Mouse (Mus musculus): ENCODE data around the gene Fancg.
"Not testable (repeated sequence)": the region's sequence is repeated elsewhere in the genome, so short reads cannot be mapped to it uniquely, and the experiment has no call there.

Gene Fancg

GRCm38 (mm10) chr4:42999451-43000140 lies 10.7 kb downstream of the Fancg start:
- peak; percentile 79 for DNase-seq (ENCODE audit: low read depth)

GRCm38 (mm10) chr4:42998022-42998421 lies 12.3 kb downstream of the Fancg start:
- DNase-seq (ENCODE audit: low read depth): no peak

GRCm38 (mm10) chr4:42988296-42988695 lies 22.0 kb downstream of the Fancg start:
- no peak for DNase-seq (ENCODE audit: low read depth)

- not testable (repeated sequence) for DNase-seq (ENCODE audit: low read depth)
These were observed 29.8 kb downstream of the Fancg start for GRCm38 (mm10) chr4:42980467-42980866.

GRCm38 (mm10) chr4:42978062-42978461 lies 32.2 kb downstream of the Fancg start:
- DNase-seq (ENCODE audit: low read depth): peak; percentile 41

- no peak for DNase-seq (ENCODE audit: low read depth)
These were observed 36.4 kb downstream of the Fancg start for GRCm38 (mm10) chr4:42973868-42974267.

GRCm38 (mm10) chr4:42972952-42973351 lies 37.4 kb downstream of the Fancg start:
- no peak for DNase-seq (ENCODE audit: low read depth)

GRCm38 (mm10) chr4:42969304-42969703 lies 41.0 kb downstream of the Fancg start, which contains the start of gene 1700022I11Rik:
Gene 1700022I11Rik, plus strand, starts transcription at chr4:42969604.
- no peak for DNase-seq (ENCODE audit: low read depth)

- peak; percentile 88 for DNase-seq (ENCODE audit: low read depth)
These were observed 45.1 kb downstream of the Fancg start for GRCm38 (mm10) chr4:42965039-42965719.

- DNase-seq (ENCODE audit: low read depth): peak; percentile 41
These were observed 46.8 kb downstream of the Fancg start for GRCm38 (mm10) chr4:42963480-42963879.

GRCm38 (mm10) chr4:42961592-42961991 lies 48.7 kb downstream of the Fancg start:
- DNase-seq (ENCODE audit: low read depth): peak; percentile 83

- DNase-seq (ENCODE audit: low read depth): no peak
These were observed 50.9 kb downstream of the Fancg start for GRCm38 (mm10) chr4:42959382-42959781.

GRCm38 (mm10) chr4:42958942-42959341 lies 51.4 kb downstream of the Fancg start:
- DNase-seq (ENCODE audit: low read depth): no peak

GRCm38 (mm10) chr4:42957979-42958378 lies 52.3 kb downstream of the Fancg start:
- DNase-seq (ENCODE audit: low read depth): no peak

- no peak for DNase-seq (ENCODE audit: low read depth)
These were observed 53.0 kb downstream of the Fancg start for GRCm38 (mm10) chr4:42957306-42957705.

- DNase-seq (ENCODE audit: low read depth): no peak
These were observed 53.7 kb downstream of the Fancg start for GRCm38 (mm10) chr4:42956581-42956980.

- DNase-seq (ENCODE audit: low read depth): no peak
These were observed 55.1 kb downstream of the Fancg start for GRCm38 (mm10) chr4:42955200-42955599.

- peak; percentile 57 for DNase-seq (ENCODE audit: low read depth)
These were observed 56.0 kb downstream of the Fancg start for GRCm38 (mm10) chr4:42954297-42954696.

- no peak for DNase-seq (ENCODE audit: low read depth)
These were observed 56.7 kb downstream of the Fancg start for GRCm38 (mm10) chr4:42953435-42954094.

- no peak for DNase-seq (ENCODE audit: low read depth)
These were observed 57.7 kb downstream of the Fancg start for GRCm38 (mm10) chr4:42952563-42952962.
